Mouse (Mus musculus) left cerebral cortex, postnatal 36 days (tissue): ENCODE data around the gene Lep. TPM values are rescaled to one million over a fixed set of nuclear protein-coding genes. Genes with fewer than 3 reads are reported as not detected.

Experiments
- DNase-seq, 2 experiments: peaks; one replicate each; pipeline ENCODE4 v3.0.0; 2021 to 2022; ENCODE audit warnings: low spot score in 2 of 2, mixed read lengths in 1 of 2
- intact Hi-C: fragments of 180-260 bp; cut with DNase I; formaldehyde crosslinking; loops from one replicate; pipeline ENCODE4 v1.15.1; 2025
- total RNA-seq, 2 experiments: library from RNA; stranded (reverse); gene quantifications; 2 replicates each; pipeline ENCODE4 v1.2.3; 2021

Lep gene
- total RNA-seq, 2 experiments from 2014 or later = not detected

DNA sequence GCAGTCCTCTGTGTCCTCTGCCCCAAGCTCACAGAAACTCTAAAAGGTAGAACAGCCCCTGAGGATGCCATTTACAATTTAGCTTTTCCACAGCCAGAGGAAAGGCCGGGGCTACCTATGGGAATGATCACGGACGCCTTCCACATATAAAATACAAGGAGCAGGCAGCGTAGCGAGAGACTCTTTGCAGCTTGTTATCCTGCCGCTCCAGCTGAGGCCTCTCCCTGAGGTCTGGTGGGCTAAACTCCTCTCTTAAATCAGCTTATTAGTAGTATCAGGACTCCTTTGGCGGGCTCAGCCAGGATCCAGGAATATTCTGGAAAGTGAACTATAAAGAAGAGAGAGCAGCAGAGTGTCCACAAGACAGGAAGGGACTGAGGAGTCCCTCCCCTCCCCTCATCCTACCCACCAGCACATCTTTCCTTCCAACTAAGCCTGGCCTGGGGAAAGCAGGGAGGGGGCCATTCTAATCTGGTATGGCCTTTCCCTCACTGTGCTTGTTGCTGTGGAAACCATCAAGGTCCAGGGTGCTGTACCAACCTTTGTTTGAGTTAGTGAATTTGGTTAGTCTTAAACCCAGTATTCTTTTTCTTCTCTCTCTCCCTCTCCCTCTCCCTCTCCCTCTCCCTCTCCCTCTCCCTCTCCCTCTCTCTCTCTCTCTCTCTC lies 25.9 kb upstream of the Lep start:
- DNase-seq = no peak
- intact Hi-C loops = loop anchor here (10.0 kb wide), 1 partner anchor 111 kb away; no protein-coding TSS in a partner anchor

DNA sequence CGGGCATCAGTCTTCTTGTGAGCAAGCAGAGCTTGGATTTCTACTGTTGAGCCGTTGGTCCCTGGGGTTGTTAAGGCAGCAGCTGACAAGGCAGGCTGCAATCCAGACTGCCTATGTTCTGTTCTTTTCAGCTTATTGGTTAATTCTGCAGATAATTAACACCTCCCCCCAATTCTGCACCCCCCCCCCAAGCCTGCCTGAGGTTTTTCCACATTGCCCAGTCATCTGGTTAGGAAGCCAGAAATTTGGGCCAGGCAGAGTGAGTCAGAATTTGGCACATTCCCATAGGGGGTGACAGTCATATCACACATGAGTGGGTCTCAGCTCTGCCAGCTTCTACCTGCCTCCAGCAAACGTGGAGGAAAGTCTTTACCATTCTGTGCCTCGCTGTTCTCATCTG lies 23.3 kb upstream of the Lep start:
- intact Hi-C loops = loop anchor here (10.0 kb wide), 1 partner anchor 108 kb away; no protein-coding TSS in a partner anchor
- DNase-seq = no peak

DNA sequence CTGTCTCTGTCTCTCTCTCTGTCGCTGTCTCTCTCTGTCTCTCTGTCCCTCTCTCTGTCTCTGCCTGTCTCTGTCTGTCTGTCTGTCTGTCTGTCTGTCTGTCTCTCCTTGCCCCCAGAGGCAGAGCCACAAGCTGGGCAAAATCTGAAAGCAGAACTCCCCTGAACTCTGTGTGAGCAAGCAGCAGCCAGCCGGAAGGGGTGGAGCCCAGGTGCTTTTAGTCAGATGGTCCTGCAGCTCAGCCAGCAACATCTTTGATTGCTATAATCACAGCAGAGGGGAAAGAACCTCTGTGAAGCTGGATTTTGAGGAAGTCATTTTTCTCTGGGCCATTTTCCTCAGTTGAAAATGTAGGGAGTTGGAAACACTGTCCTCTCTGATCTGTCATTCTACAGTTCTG lies 19.8 kb upstream of the Lep start:
- intact Hi-C loops = no loop called here
- DNase-seq = no peak

DNA sequence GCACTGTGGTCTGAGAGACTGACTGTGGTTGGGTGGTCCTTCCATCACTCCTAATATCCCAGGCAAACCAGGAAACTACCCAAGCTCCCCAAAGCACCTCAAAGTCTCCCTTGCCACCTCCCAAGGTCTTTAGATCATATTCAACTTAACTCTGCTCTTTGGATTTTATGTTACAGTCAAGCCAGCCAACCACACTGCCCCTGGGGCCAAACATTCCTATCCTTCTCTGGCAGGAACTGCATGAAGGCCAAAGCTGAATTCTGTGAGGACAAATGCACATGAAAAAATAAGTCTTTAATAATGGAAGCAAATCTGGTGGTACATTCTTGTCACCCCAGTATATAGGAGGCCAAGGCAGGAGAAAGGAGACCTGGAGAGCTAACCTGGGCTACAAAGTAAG lies 16.0 kb upstream of the Lep start:
- intact Hi-C loops = no loop called here
- no peak for DNase-seq

DNA sequence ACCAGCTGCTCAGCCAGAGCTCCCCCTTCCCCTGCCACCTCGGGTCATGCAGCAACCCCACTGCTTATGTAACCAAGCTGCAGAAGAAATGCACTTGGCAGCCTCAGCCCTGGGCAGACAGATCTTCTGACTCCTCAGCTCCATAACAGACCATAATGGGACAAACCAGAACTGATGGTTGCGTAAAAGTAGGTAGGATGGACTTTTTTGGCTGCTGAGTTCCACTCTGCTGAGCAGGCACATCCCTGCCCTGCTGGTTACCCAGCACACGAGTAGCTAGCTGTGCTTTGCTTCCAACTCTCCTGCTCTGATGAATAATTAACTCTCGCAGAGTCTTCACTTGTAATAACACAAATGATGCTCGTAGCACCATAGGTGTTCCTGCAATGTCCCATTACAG lies 10.1 kb upstream of the Lep start:
- intact Hi-C loops = no loop called here

DNA sequence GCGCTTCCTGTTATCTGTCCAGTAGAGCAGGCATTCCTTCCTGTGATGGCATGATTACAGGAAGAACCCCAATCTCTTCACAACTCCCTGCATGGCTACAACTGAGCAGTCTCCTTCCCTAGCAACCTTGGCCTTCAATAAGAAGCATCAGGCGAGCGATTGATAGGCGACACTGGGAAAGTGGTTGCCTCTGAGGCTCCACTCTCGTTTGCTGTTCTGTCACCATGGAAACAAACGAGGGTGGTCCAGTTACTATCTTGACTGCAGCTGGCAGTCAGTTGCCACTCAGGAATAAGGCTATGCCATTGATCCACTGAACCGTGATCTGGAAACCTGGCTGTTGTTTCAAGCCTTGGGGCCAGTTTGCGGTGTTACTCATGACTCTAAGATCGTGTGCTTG lies 7.8 kb upstream of the Lep start:
- intact Hi-C loops = no loop called here
- DNase-seq = no peak

More for the DNA sequence above, 10.1 kb upstream of the Lep start:
- DNase-seq = no peak

DNA sequence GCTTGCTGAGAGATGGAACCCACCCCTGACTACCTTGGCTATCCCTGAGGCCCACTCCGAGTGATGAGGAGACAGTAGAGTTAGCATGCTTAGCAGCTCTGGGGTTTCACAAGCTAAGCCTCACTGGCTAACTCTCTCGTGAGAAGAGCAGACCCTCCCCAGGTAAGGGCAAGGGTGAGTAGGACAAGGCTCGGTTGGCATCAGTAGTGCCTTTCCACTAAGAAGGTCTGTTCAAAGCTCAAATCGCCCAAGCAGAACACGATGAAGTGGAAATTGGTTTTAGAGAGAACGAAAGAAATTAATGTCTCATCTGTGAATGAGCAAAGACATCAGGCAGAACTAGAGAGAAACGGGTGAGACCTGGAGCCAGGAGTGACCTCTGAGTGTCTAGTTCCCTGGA lies 6.8 kb upstream of the Lep start:
- intact Hi-C loops = no loop called here
- no peak for DNase-seq

DNA sequence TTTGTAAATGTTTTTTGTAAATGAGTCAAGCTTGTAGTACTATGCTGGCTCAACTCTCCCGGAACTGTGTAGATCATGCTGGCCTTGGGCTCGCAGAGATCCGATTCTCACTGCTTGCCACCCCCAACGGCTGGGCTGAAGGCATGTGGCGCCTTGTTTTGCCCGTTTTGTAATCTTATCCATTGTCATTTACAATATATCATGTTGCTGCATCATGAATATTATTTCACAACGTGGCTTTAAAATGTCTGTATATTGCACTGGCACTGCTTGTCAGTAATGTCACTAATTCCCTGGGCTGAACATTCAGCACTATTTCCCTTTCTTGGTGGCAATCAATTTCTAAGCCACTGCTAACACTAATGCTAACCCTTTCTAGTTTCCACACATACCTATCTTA lies 3.6 kb upstream of the Lep start:
- intact Hi-C loops = no loop called here
- DNase-seq = no peak

DNA sequence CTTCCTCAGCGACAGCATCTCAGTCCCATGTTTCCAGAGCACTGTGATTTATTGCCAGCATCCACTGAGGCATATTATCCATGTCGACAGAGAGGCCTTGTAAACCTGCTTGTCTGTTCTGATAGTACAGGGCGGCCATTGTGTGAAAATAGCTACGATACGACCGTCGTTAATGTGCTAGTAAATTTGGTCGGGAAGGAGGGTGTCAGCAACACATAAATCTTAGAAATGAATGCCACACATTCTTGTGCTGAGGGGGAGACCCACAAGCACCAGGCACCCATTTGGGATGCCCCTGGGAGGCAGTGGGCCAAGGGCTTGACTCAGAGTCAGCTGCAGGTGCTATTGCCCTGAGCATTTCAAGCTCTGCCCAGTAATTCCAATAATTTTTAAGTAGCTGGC lies 6.4 kb downstream of the Lep start:
- intact Hi-C loops = no loop called here
- no peak for DNase-seq

DNA sequence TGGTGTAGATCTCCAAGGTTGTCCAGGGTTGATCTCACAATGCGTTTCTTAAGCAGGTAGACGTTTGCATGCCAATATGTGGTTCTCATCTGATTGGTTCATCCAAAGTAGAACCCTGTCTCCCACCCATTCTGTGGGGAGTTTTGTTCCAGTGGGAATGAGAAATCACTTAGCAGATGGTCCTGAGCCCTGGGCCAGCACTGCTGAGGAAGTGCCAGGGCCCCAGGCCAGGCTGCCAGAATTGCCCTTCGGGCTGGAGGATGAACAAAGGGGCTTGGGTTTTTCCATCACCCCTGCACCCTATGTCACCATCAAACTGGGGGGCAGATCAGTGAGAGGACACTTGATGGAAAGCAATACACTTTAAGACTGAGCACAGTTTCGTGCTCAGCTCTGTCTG lies 12.2 kb downstream of the Lep start:
- intact Hi-C loops = no loop called here
- DNase-seq = no peak

DNA sequence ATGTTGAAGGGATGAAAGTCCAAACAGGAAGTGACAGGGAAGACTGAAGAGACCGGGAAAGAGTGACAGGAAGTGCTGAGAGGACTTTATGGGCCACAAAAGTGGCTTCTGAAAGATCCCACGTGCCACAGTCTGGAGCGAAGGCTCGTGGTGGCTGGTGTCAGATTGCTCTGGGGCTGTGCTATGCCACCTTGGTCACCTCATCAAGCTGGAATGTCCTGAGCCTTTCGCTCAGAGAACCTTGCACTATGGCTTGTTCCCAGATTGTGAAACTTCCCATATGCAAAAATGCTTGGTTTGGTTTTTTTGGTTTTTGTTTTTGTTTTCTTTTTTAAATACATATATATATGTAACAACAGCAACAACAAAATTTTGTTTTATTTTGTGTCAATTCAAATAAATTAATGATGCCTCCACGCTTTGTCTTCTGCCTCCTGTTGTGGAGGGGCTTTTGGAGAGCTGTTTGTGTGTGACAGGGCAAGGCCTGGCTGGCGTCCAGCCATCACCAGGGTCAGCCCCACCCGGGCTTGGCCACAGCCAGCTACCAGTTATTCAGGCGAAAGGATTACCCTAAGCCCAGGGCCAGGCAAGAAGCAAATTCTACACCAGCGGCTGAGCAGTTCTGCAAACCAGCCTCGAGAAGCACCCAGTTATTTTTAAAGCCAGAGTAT lies 13.6 kb downstream of the Lep start:
- DNase-seq = no peak
- intact Hi-C loops = no loop called here

DNA sequence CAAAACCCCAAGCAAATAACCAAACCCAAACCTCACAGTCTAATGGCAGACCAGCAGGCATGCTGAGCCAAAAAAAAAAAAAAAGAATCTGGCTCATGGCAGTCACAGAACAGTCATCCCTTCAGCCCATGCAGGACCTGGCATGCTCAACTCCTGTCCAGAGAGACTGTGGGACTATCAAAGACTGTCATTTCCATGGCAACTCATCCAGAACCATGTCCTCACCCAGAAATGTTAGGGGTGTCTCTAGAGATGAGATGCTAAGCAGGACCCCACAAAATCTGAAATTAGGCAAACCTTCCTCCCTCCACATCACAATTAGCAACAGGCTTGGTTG lies 14.1 kb downstream of the Lep start:
- no peak for DNase-seq
- intact Hi-C loops = no loop called here

DNA sequence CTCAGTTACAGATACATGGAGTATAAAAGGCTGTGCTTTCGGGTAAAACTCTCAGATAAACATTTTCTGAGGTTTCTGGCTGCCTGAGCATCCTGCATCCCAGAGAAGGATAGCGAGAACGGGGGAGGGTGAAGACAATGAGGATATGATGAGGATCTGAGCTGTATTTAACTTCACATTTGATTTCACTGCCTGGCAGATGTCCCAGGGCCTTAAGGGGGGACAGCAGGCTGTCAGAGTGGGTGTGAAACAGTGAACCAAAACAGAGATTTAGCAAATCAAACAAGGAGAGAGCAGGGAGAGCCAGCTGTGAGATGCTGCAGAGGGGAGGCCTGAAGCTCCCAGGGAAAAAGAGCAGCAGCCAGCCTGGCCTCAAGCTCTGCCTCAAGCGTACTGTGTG lies 19.3 kb downstream of the Lep start:
- intact Hi-C loops = no loop called here
- DNase-seq = peak; percentile 58 to 65

DNA sequence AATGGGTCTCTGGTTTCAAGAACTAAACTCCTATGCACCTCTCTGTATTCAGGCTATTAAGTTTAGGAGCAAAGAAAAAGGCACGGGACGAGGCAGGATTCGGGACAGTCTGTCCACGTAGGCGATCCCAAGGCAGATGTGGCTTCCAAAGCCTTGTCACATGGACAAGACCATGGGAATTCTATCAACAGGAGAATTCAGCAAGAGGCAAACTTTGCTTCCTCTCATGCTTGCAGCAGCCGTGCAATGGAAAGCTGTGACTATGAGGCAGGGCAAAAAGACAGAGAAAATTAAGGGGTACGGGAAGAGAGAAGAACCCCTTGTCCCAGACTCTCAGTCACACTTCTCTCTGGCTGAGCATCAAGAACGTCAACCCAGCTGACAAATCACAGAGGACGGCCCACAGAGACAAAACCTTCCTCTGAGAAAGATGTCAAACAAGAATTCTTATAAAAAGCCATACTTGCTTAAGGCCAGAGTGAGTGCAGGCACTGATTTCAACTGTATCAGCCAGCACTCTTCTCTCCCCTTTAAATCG lies 21.9 kb downstream of the Lep start:
- no peak for DNase-seq
- intact Hi-C loops = no loop called here

DNA sequence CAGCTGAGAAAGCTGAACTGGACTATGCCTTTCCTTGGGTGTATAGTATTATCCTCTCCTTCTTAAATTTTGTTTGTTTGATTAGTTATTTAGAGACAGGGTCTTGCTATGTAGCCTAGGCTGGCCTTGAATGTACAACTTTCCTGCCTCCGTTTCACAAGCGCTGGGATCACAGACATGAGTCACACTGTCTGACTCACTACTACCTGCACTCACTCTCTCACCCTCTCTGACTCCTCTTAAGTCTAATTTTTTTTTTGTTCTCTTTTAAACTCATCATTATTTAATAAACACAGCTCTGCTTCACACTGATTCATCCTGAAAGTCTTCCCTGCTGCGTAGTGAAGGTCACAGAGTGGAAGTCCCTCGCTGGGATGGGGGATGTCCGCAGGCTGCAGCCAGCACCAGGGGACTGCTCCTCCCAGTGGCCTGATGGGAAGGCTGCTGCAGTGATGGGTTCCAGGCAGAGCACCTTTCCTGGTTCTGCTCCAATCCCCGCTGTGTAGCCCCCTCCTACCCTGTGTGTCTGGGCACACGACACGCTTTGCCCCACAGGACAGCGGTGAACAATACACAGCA lies 22.8 kb downstream of the Lep start:
- intact Hi-C loops = no loop called here
- no peak for DNase-seq

DNA sequence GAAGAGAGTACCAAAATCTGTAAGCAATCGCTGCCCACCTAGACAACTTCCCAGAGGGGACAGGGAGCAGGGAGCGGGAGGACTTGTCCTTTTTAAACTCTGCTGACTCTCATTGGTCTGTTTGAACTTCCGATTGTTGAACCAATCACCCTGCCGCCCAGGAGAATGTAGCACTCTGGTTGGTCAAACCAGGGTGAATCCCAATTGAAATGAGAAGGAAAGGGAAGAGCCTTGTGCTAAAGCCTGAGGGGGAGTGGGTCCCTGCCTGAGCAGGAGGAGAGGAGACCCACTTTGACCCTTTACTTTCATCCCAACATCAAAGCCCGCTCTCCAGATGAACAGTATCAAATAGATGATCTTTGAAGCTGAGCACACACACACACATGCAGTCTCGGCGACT lies 24.4 kb downstream of the Lep start:
- DNase-seq = no peak
- intact Hi-C loops = no loop called here

DNA sequence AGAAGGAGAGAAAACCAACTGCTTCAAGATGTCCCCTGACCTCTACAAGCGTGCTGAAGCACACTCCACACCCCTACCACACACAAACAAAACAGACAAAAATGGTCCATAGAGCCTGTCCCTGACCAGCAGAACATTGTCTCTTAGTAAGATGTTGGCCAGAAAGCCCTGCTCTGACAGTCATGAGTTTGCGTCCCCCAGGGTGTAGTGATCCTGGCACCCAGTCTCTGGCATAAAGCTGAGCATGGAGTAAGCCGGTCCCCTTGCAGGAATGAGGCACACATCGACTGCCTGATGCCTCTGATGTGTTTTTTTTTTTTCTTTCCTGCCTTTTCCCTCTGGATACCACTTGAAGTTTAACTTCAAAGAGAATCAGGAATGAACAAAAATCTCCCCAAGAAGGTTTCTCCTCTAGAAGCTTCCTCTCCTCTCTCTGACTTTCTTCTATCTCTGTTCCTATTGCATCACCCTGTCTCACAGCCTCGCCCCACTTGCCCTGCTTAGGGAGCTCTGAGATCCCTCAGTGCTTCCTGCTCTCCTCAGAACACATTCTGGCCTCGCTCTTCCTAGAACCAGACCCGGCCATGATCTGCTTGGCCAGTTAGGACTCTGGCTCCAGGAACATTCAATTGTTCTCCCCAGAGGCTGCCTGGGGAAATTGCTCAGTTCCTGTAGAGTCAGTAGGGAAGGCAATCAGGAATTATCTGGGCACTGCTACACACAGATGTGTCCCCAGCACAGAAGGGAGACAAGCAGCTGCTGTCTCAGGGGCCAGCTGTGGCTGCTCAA lies 28.1 kb downstream of the Lep start:
- intact Hi-C loops = no loop called here
- DNase-seq = no peak

DNA sequence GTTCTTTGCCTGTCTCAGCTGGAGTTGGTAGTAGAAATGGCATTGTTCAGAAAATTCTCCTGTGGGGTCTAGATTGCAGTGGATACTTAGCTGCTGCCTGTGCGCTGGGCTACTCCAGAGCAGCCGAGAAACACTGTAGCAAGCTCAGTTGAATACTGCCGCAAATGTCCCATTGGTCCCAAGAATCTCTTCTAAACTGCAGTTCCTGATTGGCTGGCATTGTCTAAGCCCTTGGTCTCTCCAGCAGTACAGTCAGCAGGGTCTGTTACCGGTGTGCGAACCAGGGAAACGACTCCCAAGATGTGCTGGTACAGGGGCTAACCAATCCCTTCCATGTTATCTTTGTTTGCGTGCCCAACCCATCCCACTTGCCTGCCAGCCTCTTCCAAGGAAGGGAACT lies 32.2 kb downstream of the Lep start:
- no peak for DNase-seq
- intact Hi-C loops = no loop called here

DNA sequence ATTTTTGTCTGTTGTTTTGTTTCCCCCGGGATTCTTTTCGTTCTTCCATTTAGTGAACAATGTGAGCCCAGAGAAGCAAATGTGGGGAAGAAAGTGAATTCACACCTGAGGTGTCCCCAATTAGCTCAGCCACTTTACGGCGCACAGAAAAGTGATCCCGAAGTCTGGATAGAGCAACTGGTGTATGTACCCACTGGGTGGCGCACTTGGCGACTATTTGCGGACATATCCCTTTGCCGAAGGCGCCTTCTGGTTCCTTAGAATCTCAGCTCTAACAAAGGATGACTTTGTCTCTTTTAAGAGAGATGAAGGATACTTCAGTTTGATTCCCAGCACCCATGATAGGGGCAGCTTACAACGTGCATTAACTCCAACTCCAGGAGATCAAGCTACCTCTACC lies 32.9 kb downstream of the Lep start:
- intact Hi-C loops = no loop called here
- no peak for DNase-seq

DNA sequence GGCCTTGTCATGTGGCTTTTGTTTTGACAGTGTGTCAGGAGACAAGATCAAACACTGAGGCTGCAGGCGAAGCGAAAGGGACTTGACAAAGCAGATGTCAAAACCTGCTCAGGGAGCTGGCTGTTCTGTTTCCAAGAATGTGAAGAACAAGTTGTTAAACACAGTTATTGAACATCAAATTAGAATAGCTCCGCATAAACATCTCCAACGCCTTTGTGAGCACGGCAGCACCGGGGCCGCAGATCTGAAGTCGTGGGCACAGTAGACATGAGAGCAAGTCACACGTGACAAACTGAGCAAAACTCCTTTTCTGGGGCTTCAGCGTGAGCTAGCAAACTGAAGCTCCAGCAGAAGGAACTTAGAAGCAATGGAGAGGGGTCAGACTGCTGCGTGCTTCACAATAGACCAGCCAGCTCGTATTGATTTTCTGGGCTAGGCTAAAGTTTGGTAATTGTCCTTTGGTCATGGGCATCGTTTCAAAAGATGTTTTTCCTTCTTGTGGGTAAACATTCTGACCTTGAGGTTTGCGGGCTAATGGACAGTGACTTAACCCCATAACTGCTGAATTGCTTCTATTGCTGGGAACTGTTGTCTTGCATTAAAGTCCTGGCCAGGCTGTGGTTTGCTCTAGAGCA lies 39.6 kb downstream of the Lep start:
- intact Hi-C loops = no loop called here
- peak; percentile 35 for DNase-seq
